Mouse (Mus musculus) embryo, embryonic 11 days (tissue): ENCODE data around the gene C1qtnf6.

ENCODE experiments used
- DNase-seq: peaks from one replicate; pipeline ENCODE4 v3.0.0-alpha.2; 2015

Gene C1qtnf6

GRCm38 (mm10) chr15:78513019-78513418, 18.2 kb downstream of the C1qtnf6 start:
- no peak for DNase-seq

DNA sequence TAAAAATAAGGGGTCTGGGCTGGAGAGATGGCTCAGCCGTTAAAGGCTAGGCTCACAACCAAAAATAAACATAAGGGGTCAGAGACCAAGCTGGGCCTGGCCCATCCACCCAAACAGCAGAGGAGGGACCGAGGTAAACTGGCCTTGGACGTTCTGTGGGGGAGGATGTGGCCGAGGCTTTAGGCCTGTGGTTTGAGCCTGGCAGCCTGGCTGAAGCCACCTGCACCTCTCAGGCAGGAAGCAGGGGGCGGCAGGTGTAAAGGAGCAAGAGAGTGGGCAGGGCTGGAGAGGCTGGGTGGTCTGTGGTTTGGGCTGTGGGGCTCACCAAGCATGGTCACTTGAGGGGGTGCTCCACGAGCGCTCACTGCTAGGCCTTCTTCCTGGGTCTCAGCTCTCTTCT, 19.3 kb downstream of the C1qtnf6 start:
- DNase-seq: no peak

DNA sequence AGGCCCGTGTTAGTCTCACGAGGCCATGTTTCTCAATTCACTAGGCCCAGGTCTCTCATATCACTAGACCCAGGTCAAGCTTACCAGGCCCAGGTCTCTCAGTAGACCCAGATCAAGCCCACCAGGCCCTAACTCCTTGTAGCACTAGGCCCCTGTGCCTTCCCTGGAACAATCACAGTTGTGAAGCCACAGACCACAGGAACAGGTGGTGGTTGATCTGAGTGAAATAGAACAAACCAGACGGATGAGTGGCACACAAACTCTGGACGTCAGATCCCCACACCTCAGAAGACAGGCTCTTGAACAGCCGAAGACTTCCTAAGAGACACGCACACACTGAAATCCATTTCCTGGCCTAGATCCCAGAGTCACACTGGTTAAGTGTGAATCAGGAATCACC, 20.5 kb downstream of the C1qtnf6 start:
- no peak for DNase-seq

GRCm38 (mm10) chr15:78510121-78510576, 21.1 kb downstream of the C1qtnf6 start:
- DNase-seq: no peak

GRCm38 (mm10) chr15:78509297-78509899, 21.8 kb downstream of the C1qtnf6 start:
- DNase-seq: peak; percentile 71

- DNase-seq: no peak
These were observed 22.8 kb downstream of the C1qtnf6 start for GRCm38 (mm10) chr15:78508443-78508842.

- DNase-seq: no peak
These were observed 25.7 kb downstream of the C1qtnf6 start for GRCm38 (mm10) chr15:78505541-78505940.

GRCm38 (mm10) chr15:78504816-78505215, 26.4 kb downstream of the C1qtnf6 start:
- no peak for DNase-seq

GRCm38 (mm10) chr15:78504013-78504412, 27.2 kb downstream of the C1qtnf6 start:
- no peak for DNase-seq

GRCm38 (mm10) chr15:78502437-78503132, 28.6 kb downstream of the C1qtnf6 start:
- no peak for DNase-seq

DNA sequence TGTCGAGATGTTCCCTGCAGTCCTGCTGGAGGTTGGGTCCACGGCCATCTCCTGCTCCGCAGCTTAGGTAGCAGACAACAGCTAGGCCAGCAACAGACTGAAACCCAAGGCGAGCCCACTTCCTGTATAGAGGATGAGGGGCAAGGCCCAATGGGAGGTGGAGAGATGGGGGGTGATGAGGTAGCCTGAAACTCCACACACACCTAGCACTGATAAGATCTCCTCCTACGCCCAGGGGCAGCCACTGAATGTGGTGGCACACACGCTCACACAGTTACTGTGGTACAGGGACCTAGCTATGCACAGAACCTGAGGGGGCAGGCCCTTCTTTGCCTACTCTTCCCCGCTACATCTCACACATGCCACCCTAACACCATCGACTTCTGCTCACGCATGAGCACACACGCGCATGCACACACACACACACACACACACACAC, 36.2 kb downstream of the C1qtnf6 start, which contains the start of gene Il2rb:
TSS of gene Il2rb (minus strand) at position 304 of the 439 bp plus-strand sequence.
- no peak for DNase-seq

DNA sequence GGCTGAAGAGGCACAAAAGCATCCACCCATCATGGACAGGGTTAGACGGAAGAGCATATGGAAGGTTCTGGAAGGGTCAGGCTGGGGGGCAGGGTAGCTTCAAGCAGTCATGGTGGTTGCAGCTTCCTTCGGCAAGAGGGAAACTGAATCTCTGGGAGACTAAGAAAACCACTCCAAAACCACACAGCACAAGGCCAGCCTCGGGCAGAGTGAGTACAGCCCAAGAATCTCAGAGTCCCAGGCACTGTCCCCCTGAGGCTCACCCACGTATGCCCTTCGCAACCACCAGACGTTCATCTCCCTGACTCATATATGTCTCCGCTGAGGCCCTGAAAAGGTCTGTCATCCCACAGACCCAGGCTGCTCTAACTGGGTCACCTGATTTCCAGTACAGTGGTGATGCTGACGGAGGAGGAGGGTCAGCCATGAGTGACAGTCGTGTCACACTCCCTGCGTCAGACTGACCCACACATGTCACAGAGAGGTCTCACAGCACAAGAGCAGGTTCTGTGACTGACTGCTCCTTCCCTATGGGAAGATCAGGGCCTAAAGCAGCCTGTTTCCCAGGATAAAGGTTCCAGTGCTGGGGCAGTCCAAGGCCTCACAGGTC, 37.7 kb downstream of the C1qtnf6 start:
- no peak for DNase-seq

DNA sequence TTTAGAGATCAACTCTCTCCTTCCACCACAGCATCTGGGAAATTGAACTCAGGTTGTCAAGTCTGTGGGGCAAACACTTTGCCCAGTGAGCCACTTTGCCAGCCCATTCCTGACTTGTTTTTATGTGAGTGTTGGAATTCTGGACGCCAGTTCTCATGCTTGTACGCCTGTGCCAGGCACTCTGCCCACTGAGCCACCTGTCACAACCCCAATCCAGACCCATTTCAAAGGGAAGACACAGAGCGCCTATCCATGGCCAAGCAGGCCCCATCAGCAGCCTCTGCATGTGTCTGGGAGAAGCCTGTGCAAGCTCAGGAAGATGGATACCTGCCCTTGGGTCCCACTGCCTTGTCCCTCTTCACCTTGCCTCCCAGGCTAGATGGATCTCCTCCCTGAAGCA, 39.9 kb downstream of the C1qtnf6 start:
- DNase-seq: no peak

- peak; percentile 32 for DNase-seq
These were observed 41.3 kb downstream of the C1qtnf6 start for GRCm38 (mm10) chr15:78489906-78490305.

GRCm38 (mm10) chr15:78489248-78489647, 42.0 kb downstream of the C1qtnf6 start:
- no peak for DNase-seq

DNA sequence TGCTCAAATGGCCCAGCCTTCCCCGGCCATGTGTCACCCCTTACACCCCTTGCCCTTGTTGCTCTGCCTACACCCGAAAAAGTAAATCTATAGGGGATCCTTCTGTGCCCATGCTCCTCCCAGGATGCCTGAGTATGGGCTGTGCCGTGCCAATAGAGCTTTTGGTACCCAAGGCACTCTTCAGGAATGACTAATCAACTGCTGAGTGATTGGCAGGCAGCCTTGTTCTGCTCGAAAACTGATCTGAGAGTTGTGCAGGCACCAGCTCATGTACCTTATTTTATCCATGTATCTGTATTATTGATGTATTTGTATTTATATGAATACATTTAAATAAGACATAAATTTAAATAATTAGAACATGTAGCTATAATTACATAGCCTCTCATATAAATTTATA, 44.1 kb downstream of the C1qtnf6 start:
- DNase-seq: no peak

DNA sequence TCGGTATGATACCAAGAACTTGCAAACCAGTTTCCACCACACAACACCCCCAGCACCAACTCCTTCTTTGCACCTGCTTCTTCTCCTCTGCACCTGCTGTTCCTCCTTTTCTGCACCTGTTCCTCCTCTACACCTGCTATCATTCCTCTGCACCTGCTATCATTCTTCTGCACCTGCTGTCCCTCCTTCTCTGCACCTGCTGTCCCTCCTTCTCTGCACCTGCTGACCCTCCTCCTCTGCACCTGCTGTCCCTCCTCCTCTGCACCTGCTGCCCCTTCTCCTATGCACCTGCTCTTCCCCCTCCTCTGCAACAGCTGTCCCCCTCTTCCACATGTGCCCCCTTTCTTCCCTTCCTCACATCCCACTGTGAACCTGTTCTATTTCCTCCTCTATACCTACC, 44.7 kb downstream of the C1qtnf6 start:
- no peak for DNase-seq

DNA sequence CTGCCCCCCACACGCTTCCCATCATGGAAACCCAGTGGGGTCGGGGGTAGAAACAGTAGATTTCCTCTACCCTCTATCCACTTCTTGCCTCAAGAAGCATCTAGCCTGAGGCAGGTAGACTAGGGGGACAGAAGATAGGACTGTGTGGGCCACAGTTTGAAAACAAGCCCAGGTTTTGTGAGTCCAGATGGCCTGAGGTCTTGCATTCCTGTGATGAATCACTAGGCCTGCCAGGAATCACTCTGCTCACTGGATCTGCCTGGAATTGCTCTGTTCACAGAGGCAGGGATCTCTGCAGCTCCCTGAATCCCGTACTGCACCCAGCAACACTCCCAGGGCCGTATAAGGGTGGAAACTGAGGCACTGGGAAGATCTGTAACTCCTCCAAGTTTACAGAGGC, 47.9 kb downstream of the C1qtnf6 start:
- DNase-seq: no peak

DNA sequence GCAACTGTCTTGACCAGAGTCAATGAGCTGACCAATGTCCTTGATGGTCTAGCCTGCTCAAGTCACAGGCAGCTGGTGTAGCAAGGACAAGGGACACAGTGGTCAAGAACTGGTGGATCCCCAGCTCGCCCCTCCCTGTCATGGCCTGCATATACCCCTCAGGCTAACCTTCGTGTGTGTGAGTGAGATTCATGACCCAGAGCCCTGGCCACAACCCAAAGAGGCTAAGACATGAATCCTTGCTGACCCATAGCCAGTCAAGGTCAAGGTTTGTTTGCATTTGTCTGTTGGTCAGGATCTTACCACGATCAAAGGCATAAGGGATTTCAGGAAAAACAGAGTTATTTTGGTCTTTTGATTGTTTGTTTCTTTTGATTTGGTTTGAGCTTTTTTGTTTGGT, 48.7 kb downstream of the C1qtnf6 start:
- DNase-seq: no peak

DNA sequence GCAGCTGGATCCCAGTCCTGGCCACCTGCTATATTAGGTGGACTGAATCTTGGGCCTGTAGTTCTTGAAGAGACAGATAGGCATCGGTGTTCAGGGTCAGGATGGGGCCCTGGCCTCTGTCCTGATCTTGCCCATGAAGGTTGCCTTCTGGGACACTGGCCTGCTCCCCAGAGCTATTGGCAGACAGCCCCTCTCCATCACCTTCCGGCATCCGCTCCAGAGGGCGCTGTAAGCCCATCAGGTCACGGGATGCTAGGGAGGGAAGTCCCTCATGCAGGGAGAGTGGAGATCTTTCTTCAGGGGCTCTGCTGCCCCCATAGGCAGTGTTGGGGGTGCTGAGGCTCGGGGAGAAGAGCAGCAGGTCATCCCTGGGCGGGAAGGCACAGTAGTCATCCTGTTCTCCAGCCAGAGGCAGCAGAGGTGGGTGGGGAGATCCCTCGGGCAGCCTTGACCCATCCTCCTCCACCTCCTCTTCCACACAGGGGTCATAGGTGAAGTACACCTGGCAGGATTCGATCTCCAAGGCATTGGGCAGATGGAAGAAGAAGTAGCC, 49.7 kb downstream of the C1qtnf6 start:
- no peak for DNase-seq

DNA sequence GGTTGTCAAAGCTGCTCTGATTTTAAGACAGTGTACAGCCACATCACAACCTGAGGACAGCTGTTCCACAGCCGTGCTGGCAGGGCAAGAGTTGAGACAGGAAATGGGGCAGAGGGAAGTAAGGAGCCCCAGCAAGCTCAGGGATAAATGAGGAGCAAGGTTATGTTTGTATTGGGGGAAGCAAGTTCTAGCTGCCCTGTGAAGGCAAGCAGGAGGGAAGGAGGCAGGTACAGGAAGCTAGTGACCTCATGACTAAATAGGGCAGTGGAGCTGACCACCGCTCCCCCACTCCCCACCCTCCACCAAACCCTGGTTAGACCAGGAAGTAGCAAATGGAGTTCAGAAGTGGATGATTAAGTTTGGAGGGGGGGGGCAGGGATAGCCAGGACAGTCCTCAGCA, 50.2 kb downstream of the C1qtnf6 start:
- DNase-seq: no peak

DNA sequence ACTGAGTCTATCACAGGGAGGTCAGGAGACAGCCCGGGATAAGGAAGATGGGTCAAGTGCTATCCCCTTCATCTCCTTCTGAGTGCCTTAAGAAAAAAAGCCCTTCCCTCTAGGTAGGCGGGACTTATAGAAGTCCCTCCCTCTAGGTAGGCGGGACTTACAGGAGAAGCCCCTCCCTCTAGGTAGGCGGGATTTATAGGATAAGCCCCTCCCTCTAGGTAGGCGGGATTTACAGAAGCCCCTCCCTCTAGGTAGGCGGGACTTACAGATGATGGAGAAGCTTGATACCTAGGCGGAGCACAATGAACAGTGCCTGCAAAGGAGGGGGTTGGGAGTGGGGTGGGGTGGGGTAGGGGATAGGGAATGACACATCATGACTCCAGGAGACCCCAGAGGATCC, 51.1 kb downstream of the C1qtnf6 start:
- no peak for DNase-seq

- no peak for DNase-seq
These were observed 51.7 kb downstream of the C1qtnf6 start for GRCm38 (mm10) chr15:78479470-78479869.

DNA sequence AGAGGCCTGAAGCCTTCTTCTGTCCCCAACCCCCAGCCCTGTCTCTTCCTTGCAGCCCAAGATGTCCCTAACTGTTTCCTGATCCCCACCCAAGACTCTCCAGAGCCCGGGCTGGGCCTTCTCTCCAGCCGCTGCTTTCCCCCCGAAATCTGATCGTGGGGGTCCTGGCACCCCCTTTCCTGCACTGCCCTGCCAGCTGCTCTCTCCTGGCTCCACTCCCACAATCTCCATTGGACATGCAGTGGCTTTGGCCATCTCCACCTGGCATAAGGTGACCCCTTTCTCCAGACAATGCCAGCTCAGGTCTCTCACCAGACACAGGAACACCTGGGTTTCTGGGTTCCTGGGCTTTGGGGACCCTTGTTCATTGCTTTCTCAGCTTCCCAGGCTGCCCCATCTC, 53.1 kb downstream of the C1qtnf6 start:
- no peak for DNase-seq
